Mouse (Mus musculus) G1E (cell line): ENCODE results near the gene Klhl21.

Experiments used
- CTCF ChIP-seq: IDR thresholded peaks from 2 replicates; pipeline ENCODE4 v1.5.1; 2012; ENCODE audit warnings: low read depth, low read length, inconsistent platforms, mixed read lengths
- GATA1 ChIP-seq: IDR thresholded peaks from 2 replicates; pipeline ENCODE4 v1.6.1; 2012; ENCODE audit warnings: borderline replicate concordance, low read length, inconsistent platforms, mixed read lengths
- TAL1 ChIP-seq: conservative IDR thresholded peaks from 2 replicates; pipeline ENCODE4 v1.6.1; 2012; ENCODE audit warnings: low read depth, low read length, inconsistent platforms, mixed read lengths

DNA sequence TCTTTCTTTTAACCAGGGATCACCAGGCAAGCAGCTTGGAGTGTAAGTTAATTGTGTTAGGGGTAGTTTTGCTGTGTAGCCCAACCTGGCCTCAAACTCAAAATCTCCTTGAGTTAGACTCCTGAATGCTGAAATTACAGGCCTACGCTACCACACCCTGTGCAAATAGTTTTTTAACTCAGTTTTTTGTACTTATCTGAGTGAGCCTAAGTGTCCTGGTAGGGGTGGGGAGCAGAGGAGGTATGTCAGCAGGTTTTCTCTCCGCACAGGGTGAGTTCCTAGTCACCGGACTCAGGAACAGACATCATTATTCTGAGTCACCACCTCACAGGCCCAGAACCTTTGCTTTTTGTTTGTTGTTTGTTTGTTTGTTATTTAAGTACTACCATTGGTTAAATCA, 6.5 kb upstream of the Klhl21 start:
- TF ChIP-seq CTCF (no peak), TAL1 (no peak), GATA1 (no peak)
